Mouse (Mus musculus) heart, postnatal 4 days (tissue): ENCODE measurements around the gene Tmed10. TPM values are rescaled to one million over a fixed set of nuclear protein-coding genes. Genes with fewer than 3 reads are reported as not detected.

Experiments
- DNase-seq: peaks from one replicate; pipeline ENCODE4 v3.0.0; 2021
- total RNA-seq, 2 experiments: library from RNA; stranded (reverse); gene quantifications; 2 replicates each; pipeline ENCODE4 v1.2.3; 2021

The Tmed10 gene
- total RNA-seq, 2 experiments from 2014 or later: 195 to 196 TPM

GRCm38 (mm10) chr12:85308651-85309050, 66.0 kb downstream of the Tmed10 start:
- peak; percentile 29 for DNase-seq

- peak; percentile 89 for DNase-seq
Observed at GRCm38 (mm10) chr12:85305247-85305892, 69.3 kb downstream of the Tmed10 start.

GRCm38 (mm10) chr12:85304725-85305124, 69.9 kb downstream of the Tmed10 start:
- no peak for DNase-seq

DNA sequence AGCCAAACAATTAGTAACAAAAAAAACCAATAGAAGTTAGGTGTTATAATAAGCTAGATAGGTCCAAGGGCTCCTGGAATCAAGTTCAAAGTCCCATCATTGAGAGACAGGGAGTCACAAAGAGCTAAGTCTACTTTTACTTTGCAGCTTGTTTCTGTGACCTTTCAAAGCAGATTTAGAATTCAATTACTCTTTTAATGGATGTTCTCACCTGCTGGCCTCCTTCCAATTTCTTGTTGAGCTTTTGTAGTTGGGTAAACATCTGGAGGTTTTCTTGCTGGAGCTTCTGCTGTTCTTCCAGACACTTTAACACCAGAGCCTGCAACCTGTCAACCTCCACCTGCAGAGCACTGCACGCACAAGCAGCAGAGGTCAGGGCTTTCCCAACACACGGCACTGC, 71.4 kb downstream of the Tmed10 start:
- no peak for DNase-seq

DNA sequence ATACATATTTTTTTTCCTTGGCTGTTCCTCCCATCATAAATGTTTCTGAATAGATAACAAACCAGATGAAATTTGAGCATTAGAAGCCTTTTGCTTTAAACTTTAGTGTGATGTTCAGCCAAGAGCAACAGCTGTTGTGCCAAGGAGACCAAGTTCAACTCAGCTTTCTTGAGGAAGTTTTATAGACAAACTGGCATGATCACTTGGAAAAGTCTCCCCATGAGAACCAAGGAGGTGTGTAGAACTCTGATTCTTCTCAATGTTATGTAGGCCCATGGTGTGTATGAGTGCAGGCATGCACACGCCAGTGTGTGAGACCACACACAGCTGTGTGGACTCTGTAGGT, 75.8 kb downstream of the Tmed10 start:
- DNase-seq: no peak

GRCm38 (mm10) chr12:85298127-85298834, 76.4 kb downstream of the Tmed10 start:
- DNase-seq: no peak

DNA sequence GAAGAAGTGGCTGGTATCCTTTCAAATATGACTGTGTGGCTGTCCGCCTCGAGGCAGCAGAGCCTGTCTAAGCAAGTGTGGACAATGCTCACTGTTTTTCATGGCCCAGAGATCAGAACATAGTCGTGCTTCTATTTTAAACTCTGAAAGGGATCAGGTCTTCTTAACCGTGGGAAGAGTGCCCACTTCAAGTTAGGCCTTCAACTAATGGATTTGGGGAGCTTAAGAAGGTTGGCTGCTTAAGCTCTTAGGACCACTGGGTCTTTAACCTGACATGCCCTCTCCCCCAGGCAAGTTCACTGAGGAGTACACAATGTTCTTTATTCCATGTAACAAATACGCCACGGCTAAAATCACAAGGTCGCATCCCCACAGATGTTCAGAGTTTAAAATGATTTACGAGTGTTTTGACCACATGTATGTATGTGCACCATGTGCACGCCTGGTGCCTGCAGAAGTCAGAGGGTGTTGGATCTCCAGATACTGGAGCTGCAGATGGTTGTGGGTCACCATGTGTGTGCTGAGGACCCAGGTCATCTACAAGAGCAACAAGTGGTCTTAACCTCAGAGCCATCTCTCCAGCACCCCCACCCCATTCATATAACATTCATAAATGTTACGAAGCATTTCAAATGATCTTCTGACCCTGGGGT, 77.2 kb downstream of the Tmed10 start:
- no peak for DNase-seq

DNA sequence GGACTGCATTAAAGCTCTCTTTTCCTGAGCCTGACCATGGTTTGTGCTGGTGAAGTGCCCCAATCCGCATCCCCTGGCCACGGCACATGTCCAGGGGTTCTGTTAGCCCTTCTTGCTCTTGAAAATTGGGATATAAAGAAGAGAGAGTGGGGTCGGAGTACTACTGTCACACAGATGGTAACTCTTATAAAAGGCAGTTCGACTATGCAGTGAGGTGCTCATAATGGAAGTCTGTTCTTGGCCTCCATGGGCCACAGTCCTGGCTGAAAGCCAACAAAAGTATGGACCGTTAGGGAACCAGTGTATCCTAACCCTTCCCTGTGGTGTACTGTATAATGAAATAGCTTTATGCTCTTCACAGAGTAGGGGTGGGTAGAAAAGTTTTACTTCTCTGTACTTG, 77.7 kb downstream of the Tmed10 start:
- no peak for DNase-seq

DNA sequence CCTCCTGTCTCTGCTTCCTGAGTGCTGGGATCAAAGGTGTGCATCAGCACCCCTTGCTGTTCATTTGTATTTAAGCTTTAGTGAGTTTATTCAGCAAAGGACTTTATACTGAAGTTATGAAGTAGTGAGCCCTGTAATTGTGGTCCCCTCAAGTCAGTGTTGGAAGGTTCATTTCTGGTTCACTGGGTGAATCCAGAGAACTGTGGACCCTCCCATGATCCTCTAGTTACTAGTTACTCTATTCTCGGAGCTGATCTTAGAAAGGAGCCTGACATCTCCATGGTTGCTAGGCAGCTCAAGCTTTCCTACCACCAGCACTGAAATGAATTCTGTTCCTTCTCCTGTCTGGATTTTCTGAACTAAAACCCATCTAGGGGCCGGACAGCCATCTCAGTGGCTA, 79.1 kb downstream of the Tmed10 start:
- DNase-seq: no peak

DNA sequence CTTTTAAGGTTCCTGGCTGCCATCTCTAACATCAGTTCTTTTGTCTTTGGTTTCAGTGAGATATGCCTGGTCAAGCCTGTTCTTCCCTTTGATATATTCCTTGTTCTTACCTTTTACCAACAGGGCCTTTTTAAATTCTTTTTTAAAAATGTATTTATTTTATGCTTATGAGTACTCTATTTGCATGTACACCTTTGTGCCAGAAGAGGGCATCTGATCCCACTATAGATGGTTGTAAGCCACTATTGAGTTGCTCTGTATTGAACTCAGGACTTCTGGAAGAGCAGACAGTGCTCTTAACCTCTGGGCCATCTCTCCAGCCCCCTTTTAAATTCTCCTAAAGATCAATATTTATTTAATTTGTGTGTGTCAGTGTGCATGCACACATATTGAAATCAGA, 81.7 kb downstream of the Tmed10 start:
- no peak for DNase-seq

DNA sequence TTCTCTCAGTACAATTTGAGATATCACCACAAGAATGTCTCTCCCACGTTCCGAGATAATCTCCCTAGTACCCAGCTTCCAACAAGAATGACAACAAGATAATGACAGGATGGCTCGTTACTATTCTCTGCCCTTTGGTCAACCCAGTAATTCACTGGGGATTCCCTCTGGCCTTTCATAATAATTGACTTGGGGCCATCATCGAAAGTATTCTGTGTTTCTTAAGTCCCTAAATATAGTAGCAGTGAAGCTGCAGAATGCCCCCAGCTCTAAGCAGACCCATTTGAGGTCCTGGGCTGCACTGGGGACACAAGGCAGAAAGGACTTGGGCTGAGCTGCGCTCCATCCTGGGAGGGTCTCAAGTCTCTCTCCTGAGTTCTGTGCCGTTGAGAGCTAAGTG, 82.4 kb downstream of the Tmed10 start:
- DNase-seq: no peak

- DNase-seq: no peak
Observed at GRCm38 (mm10) chr12:85291541-85291940, 83.1 kb downstream of the Tmed10 start.

DNA sequence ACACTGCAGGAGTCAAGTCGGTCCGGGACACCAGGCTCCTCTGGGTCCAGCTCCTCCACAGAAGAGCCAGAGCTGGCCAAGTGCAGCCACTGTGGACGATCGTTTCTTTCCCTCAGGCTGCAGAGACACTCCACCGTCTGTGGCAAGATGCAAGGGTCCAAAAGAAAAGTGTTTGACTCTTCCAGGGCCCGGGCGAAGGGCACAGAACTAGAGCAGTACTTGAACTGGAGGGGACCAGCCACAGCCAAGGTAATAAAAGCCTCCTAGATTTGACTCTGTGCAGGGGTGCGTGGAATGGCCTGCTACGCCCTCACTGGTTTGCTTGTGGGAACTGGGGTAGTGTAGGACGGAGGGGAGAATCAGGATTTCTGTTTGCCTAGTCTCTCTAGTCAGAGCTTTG, 84.0 kb downstream of the Tmed10 start:
- DNase-seq: no peak

Other genes starting within 250 kb of the Tmed10 start
- gene Rps6kl1, start 223.6 kb downstream of the Tmed10 start, total RNA-seq: 1 to 10 TPM; 2.3 to 3.0 TPM
- gene Pgf, start 197.1 kb downstream of the Tmed10 start, total RNA-seq: 1 to 10 TPM; 3.7 to 4.9 TPM
- 10 to 100 TPM; 55.0 to 55.9 TPM for gene Eif2b2, start 155.4 kb downstream of the Tmed10 start, total RNA-seq
- 1 to 10 TPM; 6.9 to 8.7 TPM for gene Mlh3, start 104.2 kb downstream of the Tmed10 start, total RNA-seq
- 10 to 100 TPM; 20.9 to 24.0 TPM for gene Acyp1, start 86.4 kb downstream of the Tmed10 start, total RNA-seq
- 1 to 10 TPM in 1 of 2 experiments, under 1 TPM in 1; 0.98 to 1.2 TPM for gene Zc2hc1c, start 86.3 kb downstream of the Tmed10 start, total RNA-seq
- gene Nek9, start 35.5 kb downstream of the Tmed10 start, total RNA-seq: 10 to 100 TPM; 68.4 to 73.6 TPM
- 1 to 10 TPM; 5.6 to 9.9 TPM for gene Fos, start 99.0 kb upstream of the Tmed10 start, total RNA-seq
- gene Jdp2, start 224.2 kb upstream of the Tmed10 start, total RNA-seq: 10 to 100 TPM in 1 of 2 experiments, 1 to 10 TPM in 1; 9.1 to 12.2 TPM